Mouse (Mus musculus): Measurements from ENCODE around the gene Tesmin. TPM values are rescaled to one million over a fixed set of nuclear protein-coding genes. Genes with fewer than 3 reads are reported as not detected.

Gene Tesmin
- polyA plus RNA-seq, 1 experiment, result 0.30 TPM

- no peak for DNase-seq (ENCODE audit: low read depth)
These were observed 3.7 kb downstream of the Tesmin start for GRCm38 (mm10) chr19:3392384-3392783.

- no peak for DNase-seq (ENCODE audit: low read depth)
These were observed 5.6 kb downstream of the Tesmin start for GRCm38 (mm10) chr19:3394216-3394615.

- no peak for DNase-seq (ENCODE audit: low read depth)
These were observed 11.4 kb downstream of the Tesmin start for GRCm38 (mm10) chr19:3400057-3400456.

- no peak for DNase-seq (ENCODE audit: low read depth)
These were observed 12.8 kb downstream of the Tesmin start for GRCm38 (mm10) chr19:3401504-3401903.

GRCm38 (mm10) chr19:3401943-3402342 is 13.3 kb downstream of the Tesmin start:
- DNase-seq (ENCODE audit: low read depth), result no peak

- DNase-seq (ENCODE audit: low read depth), result no peak
These were observed 13.7 kb downstream of the Tesmin start for GRCm38 (mm10) chr19:3402390-3402789.

GRCm38 (mm10) chr19:3404030-3404429 is 15.4 kb downstream of the Tesmin start:
- no peak for DNase-seq (ENCODE audit: low read depth)

GRCm38 (mm10) chr19:3405531-3406281 is 17.0 kb downstream of the Tesmin start:
- no peak for DNase-seq (ENCODE audit: low read depth)

GRCm38 (mm10) chr19:3414268-3414733 is 25.6 kb downstream of the Tesmin start, which contains the start of gene Gal:
Gal (minus strand) TSS chr19:3414544.
- DNase-seq (ENCODE audit: low read depth), result no peak

GRCm38 (mm10) chr19:3419251-3419650 is 30.6 kb downstream of the Tesmin start:
- DNase-seq (ENCODE audit: low read depth), result no peak

GRCm38 (mm10) chr19:3422488-3422887 is 33.8 kb downstream of the Tesmin start:
- no peak for DNase-seq (ENCODE audit: low read depth)

- DNase-seq (ENCODE audit: low read depth), result no peak
These were observed 34.3 kb downstream of the Tesmin start for GRCm38 (mm10) chr19:3422981-3423380.

GRCm38 (mm10) chr19:3424214-3424613 is 35.6 kb downstream of the Tesmin start:
- DNase-seq (ENCODE audit: low read depth), result no peak

GRCm38 (mm10) chr19:3428057-3428830 is 39.6 kb downstream of the Tesmin start:
- no peak for DNase-seq (ENCODE audit: low read depth)

GRCm38 (mm10) chr19:3429156-3429816 is 40.6 kb downstream of the Tesmin start:
- DNase-seq (ENCODE audit: low read depth), result no peak

GRCm38 (mm10) chr19:3431066-3431465 is 42.4 kb downstream of the Tesmin start:
- no peak for DNase-seq (ENCODE audit: low read depth)

GRCm38 (mm10) chr19:3431969-3432368 is 43.3 kb downstream of the Tesmin start:
- DNase-seq (ENCODE audit: low read depth), result no peak

- no peak for DNase-seq (ENCODE audit: low read depth)
These were observed 45.5 kb downstream of the Tesmin start for GRCm38 (mm10) chr19:3434124-3434523.

- no peak for DNase-seq (ENCODE audit: low read depth)
These were observed 46.0 kb downstream of the Tesmin start for GRCm38 (mm10) chr19:3434641-3435040.

- DNase-seq (ENCODE audit: low read depth), result peak; percentile 59
These were observed 47.2 kb downstream of the Tesmin start for GRCm38 (mm10) chr19:3435824-3436223.

GRCm38 (mm10) chr19:3436840-3437239 is 48.2 kb downstream of the Tesmin start:
- DNase-seq (ENCODE audit: low read depth), result no peak

GRCm38 (mm10) chr19:3437980-3438379 is 49.3 kb downstream of the Tesmin start:
- no peak for DNase-seq (ENCODE audit: low read depth)
